Mouse (Mus musculus): ENCODE measurements around the gene Adamtsl5. TPM values are rescaled to one million over a fixed set of nuclear protein-coding genes. Genes with fewer than 3 reads are reported as not detected.

The Adamtsl5 gene
- polyA plus RNA-seq, 1 experiment from 2014 or later = 1.2 TPM

- ChIA-PET POLR2A (interaction anchor here (0.7 to 5.3 kb wide), 4 partner anchors 12 to 46 kb away, joined by 3 to 38 read pairs (median 4); partner anchors contain the start of gene Mbd3), CTCF (interaction anchor here (0.7 to 1.5 kb wide), 3 partner anchors 10 to 59 kb away, joined by 3 to 10 read pairs (median 4); no protein-coding TSS in a partner anchor)
- ATAC-seq (no peak), DNase-seq (ENCODE audit: low read depth, low spot score) (no peak)
- TF ChIP-seq CTCF (IDR thresholded peaks at IDR 0.05) = no peak
- in situ Hi-C loops (cut with MboI; ENCODE audit: low pct_unique_long_range_greater_than_20kb) = no loop called here
- H3K27me3 ChIP-seq = no peaks in the 10 kb centered on the region
Measured at GRCm38 (mm10) chr10:80386735-80387471, 38.7 kb upstream of the Adamtsl5 start.

- no peak for ATAC-seq
- no peak for TF ChIP-seq CTCF (IDR thresholded peaks at IDR 0.05)
- ChIA-PET CTCF (interaction anchor here (1.0 to 2.2 kb wide), 4 partner anchors 9 to 171 kb away, joined by 4 to 10 read pairs (median 7); no protein-coding TSS in a partner anchor), POLR2A (interaction anchor here (1.0 to 5.3 kb wide), 3 partner anchors 13 to 20 kb away, joined by 3 to 38 read pairs (median 3); partner anchors contain the start of gene Mbd3)
- DNase-seq (ENCODE audit: low read depth, low spot score) = no peak
- in situ Hi-C loops (cut with MboI; ENCODE audit: low pct_unique_long_range_greater_than_20kb) = no loop called here
- H3K27me3 ChIP-seq = no peaks in the 10 kb centered on the region
Measured at GRCm38 (mm10) chr10:80385811-80386734, 37.9 kb upstream of the Adamtsl5 start.

DNA sequence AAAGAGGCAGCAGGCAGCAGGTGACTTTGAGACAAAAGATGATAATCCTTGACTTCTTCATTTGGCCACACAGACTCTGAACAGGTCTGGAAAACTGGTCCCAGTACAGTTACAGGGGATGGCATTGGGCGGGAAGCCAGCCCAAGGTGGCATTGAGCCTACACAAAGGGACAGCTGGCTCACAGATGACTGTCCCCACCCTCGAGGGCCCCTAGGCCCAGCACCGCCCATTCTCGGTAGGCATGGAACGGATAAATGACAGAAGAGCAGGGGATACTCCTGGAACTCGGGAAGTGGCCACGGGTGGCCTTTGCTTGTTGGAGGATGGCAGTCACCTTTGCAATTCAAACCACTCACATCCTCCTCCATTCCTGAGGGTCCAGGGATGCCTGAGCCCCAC is 37.1 kb upstream of the Adamtsl5 start:
- in situ Hi-C loops (cut with MboI; ENCODE audit: low pct_unique_long_range_greater_than_20kb) = no loop called here
- no peak for DNase-seq (ENCODE audit: low read depth, low spot score)
- H3K27me3 ChIP-seq = no peaks in the 10 kb centered on the region
- TF ChIP-seq CTCF (IDR thresholded peaks at IDR 0.05) = no peak
- ChIA-PET CTCF (interaction anchor here (0.7 to 2.2 kb wide), 5 partner anchors 9 to 172 kb away, joined by 3 to 10 read pairs (median 5); no protein-coding TSS in a partner anchor), POLR2A (interaction anchor here (1.0 to 5.3 kb wide), 2 partner anchors 14 to 19 kb away, joined by 3 to 38 read pairs; partner anchors contain the start of gene Mbd3)
- ATAC-seq = no peak

DNA sequence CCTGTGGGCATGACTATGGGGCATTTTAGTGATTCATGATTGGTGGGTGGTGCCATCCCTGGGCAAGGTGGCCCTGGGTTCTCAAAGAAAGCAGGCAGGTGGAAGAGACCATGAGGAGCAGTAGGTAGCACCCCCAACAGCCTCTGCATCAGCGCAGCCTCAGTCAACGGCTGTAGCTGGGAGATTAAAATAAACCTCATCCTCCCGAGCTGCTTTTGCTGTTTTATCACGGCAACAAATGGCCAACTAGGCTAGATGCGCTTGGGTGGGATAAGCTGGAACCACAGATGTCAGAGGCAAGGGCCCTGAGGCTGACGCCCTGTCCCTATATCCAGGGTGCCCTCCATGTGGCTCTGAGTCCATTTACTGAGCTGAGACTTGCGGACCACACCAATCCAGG is 36.5 kb upstream of the Adamtsl5 start:
- no peak for DNase-seq (ENCODE audit: low read depth, low spot score)
- in situ Hi-C loops (cut with MboI; ENCODE audit: low pct_unique_long_range_greater_than_20kb) = no loop called here
- ATAC-seq = no peak
- ChIA-PET POLR2A (interaction anchor here (1.0 to 5.3 kb wide), 2 partner anchors 14 to 19 kb away, joined by 3 to 38 read pairs; partner anchors contain the start of gene Mbd3), CTCF (interaction anchor here (0.7 to 2.2 kb wide), 6 partner anchors 10 to 173 kb away, joined by 3 to 10 read pairs (median 4); no protein-coding TSS in a partner anchor)
- TF ChIP-seq CTCF (IDR thresholded peaks at IDR 0.05) = no peak
- no peaks in the 10 kb centered on the region for H3K27me3 ChIP-seq

DNA sequence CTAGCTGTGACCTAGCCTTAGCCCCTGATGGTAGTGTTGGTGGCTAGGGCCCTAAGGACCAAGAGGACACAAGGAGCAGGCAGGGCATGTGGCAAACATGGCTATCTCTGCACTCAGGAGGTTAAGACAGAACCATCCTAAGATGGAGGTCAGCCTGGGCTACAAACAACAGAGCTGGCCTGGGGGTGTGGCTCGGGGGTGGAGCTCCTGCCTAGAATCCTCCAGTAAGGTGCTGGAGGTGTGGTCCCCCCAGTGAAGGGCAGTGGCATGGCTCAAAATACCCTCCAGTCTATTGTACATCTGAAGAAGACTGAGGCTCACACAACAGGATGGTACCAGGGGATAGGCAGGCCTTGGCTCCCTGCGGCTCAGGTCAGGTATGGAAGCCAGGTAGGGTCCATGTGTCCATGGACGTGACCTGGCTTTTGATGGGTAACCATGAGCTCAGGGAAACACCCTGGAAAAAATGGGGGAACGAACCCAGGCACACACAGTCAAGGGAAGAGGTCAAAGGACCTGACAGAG is 36.0 kb upstream of the Adamtsl5 start:
- in situ Hi-C loops (cut with MboI; ENCODE audit: low pct_unique_long_range_greater_than_20kb) = no loop called here
- TF ChIP-seq CTCF (IDR thresholded peaks at IDR 0.05) = no peak
- CTCF ChIA-PET = interaction anchor here (1.0 to 2.2 kb wide), 5 partner anchors 10 to 173 kb away, joined by 3 to 10 read pairs (median 5); no protein-coding TSS in a partner anchor
- ATAC-seq = no peak
- no peaks in the 10 kb centered on the region for H3K27me3 ChIP-seq
- DNase-seq (ENCODE audit: low read depth, low spot score) = no peak
- POLR2A ChIA-PET = interaction anchor here (1.0 to 5.3 kb wide), 2 partner anchors 15 to 20 kb away, joined by 3 to 38 read pairs; partner anchors contain the start of gene Mbd3

DNA sequence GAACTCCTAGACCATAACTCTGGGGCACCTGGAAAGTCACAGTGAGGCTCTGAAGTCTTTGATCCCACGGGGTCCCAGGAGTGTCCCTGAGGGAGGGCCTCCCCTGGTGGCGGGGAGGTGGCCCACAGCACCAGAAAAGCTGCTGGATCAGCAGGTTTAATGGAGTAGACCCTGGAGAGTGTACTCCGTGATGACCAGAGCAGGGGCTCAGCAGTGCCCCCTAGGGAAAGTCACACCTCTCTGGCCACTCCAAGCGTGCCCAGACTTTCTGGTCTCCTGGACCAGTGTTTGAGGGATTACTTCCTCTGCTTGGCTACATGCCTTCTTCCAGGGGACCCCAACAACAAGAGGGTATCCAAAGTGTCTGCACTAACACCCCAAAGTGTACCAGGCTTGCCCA is 35.2 kb upstream of the Adamtsl5 start:
- no peak for TF ChIP-seq CTCF (IDR thresholded peaks at IDR 0.05)
- no peaks in the 10 kb centered on the region for H3K27me3 ChIP-seq
- no peak for DNase-seq (ENCODE audit: low read depth, low spot score)
- ATAC-seq = no peak
- in situ Hi-C loops (cut with MboI; ENCODE audit: low pct_unique_long_range_greater_than_20kb) = no loop called here
- CTCF ChIA-PET = interaction anchor here (1.0 to 2.2 kb wide), 6 partner anchors 9 to 123 kb away, joined by 3 to 10 read pairs (median 4); no protein-coding TSS in a partner anchor
- POLR2A ChIA-PET = interaction anchor here (1.2 to 5.3 kb wide), 2 partner anchors 10 to 15 kb away, joined by 3 to 38 read pairs; partner anchors contain the start of gene Mbd3

DNA sequence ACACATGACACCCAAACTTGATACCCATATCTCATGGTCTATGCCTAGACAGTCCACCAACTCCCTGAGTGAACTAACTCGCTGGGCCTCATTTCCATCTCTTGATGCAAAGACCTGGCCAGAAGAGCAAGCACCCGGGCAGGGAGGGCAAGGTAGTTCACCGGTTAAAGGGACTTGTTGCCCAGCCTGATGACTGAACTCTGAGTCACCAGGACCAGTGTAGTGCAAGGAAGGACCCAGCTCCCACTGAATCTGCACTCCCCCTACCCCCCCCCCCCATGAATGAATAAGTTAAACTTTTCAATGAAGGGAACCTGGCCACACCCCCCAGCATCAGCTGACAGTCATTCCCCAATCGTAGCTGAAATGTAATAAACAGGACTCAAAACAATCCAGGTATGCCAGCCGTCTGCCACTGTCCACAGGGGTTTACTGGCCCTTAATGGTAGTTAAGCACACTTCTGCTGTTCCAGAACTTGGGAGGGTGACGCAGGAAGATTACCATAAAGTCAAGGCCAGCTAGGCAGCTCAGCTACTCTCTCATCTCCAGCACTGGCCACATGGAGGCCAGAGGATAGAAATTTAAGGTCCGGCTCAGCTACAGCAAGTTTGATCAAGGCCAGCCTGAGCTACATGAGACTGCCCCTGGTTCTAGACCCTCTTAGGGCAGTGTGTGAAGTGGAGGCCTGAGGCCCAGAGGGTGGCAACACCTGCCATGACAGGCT is 34.6 kb upstream of the Adamtsl5 start:
- TF ChIP-seq CTCF (IDR thresholded peaks at IDR 0.05) = no peak
- no peak for DNase-seq (ENCODE audit: low read depth, low spot score)
- ATAC-seq = no peak
- POLR2A ChIA-PET = interaction anchor here (1.2 kb wide), 1 partner anchor 10 kb away, joined by 3 read pairs; no protein-coding TSS in a partner anchor
- CTCF ChIA-PET = interaction anchor here (1.0 to 2.2 kb wide), 4 partner anchors 8 to 124 kb away, joined by 3 to 7 read pairs (median 4); no protein-coding TSS in a partner anchor
- H3K27me3 ChIP-seq = no peaks in the 10 kb centered on the region
- in situ Hi-C loops (cut with MboI; ENCODE audit: low pct_unique_long_range_greater_than_20kb) = no loop called here

DNA sequence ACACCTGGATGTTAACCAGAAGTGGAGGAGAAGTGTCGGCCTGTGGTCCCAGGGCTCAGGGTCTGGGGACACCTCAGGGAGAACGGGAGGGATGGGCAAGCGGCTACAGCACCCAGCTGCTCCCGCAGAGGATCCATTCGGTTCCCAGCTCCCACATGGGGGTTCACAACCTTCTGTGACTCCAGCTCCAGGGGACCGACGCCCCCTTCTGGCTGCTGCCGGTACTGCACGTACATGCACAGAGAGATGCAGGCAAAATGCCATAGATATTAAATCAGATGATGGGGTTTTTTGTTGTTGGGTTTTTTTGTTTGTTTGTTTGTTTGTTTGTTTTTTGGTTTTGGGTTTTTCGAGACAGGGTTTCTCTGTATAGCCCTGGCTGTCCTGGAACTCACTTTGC is 29.5 kb upstream of the Adamtsl5 start:
- ChIA-PET POLR2A (no interaction called here), CTCF (interaction anchor here (1.6 to 3.0 kb wide), 3 partner anchors 9 to 83 kb away, joined by 3 to 10 read pairs (median 9); no protein-coding TSS in a partner anchor)
- no peak for ATAC-seq
- in situ Hi-C loops (cut with MboI; ENCODE audit: low pct_unique_long_range_greater_than_20kb) = no loop called here
- no peaks in the 10 kb centered on the region for H3K27me3 ChIP-seq
- TF ChIP-seq CTCF (IDR thresholded peaks at IDR 0.05) = no peak
- no peak for DNase-seq (ENCODE audit: low read depth, low spot score)

DNA sequence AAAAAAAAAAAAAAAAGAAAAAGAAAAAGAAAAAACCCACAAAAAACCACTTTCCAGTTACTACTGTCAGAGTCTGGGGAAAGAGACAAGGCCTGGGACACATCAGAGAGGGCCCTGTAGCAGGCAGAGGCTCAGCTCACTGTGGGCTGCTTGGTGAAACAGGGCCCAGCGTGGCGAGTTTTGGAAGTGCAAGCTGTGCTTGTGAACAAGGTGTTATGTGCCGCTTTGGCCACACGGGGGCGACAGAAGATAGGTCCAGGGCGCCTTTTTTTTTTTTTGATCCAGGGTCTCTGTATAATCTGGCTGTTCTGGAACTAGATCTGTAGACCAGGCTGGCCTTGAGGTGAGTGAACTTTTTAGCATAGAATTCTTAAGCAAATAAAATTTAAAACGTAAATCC is 27.9 kb upstream of the Adamtsl5 start:
- ChIA-PET POLR2A (interaction anchor here (0.5 to 0.7 kb wide), 2 partner anchors 26 to 208 kb away, joined by 3 to 5 read pairs; no protein-coding TSS in a partner anchor), CTCF (interaction anchor here (0.6 to 3.0 kb wide), 5 partner anchors 10 to 61 kb away, joined by 3 to 10 read pairs (median 3); partner anchors contain the start of gene Uqcr11)
- H3K27me3 ChIP-seq = no peaks in the 10 kb centered on the region
- no peak for TF ChIP-seq CTCF (IDR thresholded peaks at IDR 0.05)
- no peak for DNase-seq (ENCODE audit: low read depth, low spot score)
- no peak for ATAC-seq
- in situ Hi-C loops (cut with MboI; ENCODE audit: low pct_unique_long_range_greater_than_20kb) = no loop called here

All from Patski (cell line).